Mouse (Mus musculus): ENCODE measurements around the gene Smco2.

DNA sequence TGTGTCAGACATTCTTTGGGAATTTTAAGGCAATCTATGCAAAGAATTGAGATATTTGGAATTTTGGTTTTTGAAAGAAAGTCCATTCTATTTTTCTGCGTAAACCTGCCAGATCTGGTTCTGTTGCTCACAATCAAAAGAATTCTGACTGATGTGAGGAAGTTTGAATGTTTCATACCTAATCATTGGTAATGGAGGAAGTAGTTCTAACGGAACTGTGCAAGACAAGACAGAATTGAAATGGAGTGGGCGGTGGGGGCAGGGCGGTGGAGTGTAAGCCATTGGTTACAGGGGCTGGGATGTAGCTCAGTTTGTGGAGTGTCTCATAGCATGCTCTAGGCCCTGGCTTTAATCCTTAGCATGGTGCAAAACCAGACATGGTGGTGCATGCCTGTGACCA is 22.1 kb downstream of the Smco2 start:
- no peak for TF ChIP-seq CTCF (IDR thresholded peaks at IDR 0.05; ENCODE audit: control insufficient read depth, insufficient read depth, low read length)
- no peak for TF ChIP-seq POLR2A (IDR thresholded peaks at IDR 0.05; ENCODE audit: borderline replicate concordance, control insufficient read depth, low read depth, low read length)

All from bone marrow, adult 2 months (tissue).